In the genomic region with DNA sequence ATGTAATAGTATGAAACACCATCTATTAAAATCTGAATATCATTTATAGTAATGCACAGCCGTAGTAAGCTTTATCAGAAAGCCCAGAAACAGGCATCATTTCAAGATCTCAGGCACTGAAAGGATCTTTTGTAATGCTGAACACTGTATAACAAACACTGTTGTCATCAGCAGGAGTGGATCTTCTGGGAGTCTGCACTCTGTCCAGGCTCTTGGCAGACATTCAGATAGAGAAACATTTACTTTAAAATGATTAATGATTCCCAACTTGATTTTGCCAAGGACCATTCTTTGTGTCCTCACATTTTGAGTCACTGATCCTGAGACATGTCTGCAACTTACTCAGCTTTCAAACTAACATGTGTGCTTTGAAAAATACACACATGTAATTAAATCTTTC, we compare ENCODE assay signal across 17 mouse cellular contexts.
DNase-seq lines count a peak whose midpoint lies in the region; ATAC-seq and TF ChIP-seq lines count a peak whose summit lies in the region.
"Had no signal": no experiment of that assay in that cellular context is flagged by ENCODE, and none has a peak within 500 bp of the region (broad histone marks: within the 10 kb centered on the region; RNA-seq: fewer than 3 reads in every experiment).

No protein-coding gene starts in this region.

- H3K27me3 ChIP-seq in hindbrain, postnatal 0 days (ENCODE audit: insufficient read depth, low read length), result no peaks in the 10 kb centered on the region
- no peaks in the 10 kb centered on the region for H3K27me3 ChIP-seq in hindbrain, embryonic 14.5 days (ENCODE audit: control insufficient read depth, insufficient read depth, low read length)
- no peaks in the 10 kb centered on the region for H3K27me3 ChIP-seq in lung, embryonic 16.5 days (ENCODE audit: control insufficient read depth, insufficient read depth, low read depth, low read length)
- H3K27me3 ChIP-seq: embryonic facial prominence, embryonic 13.5 days; midbrain, embryonic 13.5 days had no signal

- WGBS in hindbrain, postnatal 0 days, result 27% methylated on average over 1 of the region's 1 CpGs
- 60% methylated on average over 1 of the region's 1 CpGs for WGBS in hindbrain, embryonic 14.5 days
- WGBS in lung, embryonic 16.5 days, result 33% methylated on average over 1 of the region's 1 CpGs

- no peaks in the 10 kb centered on the region for H3K9me3 ChIP-seq in hindbrain, postnatal 0 days (ENCODE audit: low read length)
- no peaks in the 10 kb centered on the region for H3K9me3 ChIP-seq in hindbrain, embryonic 14.5 days (ENCODE audit: control insufficient read depth, low read length)
- H3K9me3 ChIP-seq in lung, embryonic 16.5 days (ENCODE audit: control insufficient read depth, low read length), result no peaks in the 10 kb centered on the region
- H3K9me3 ChIP-seq: embryonic facial prominence, embryonic 13.5 days; G1E; limb, embryonic 10.5 days; midbrain, embryonic 13.5 days had no signal

- H3K4me1 ChIP-seq in hindbrain, postnatal 0 days (ENCODE audit: insufficient read depth, low read length), result no peaks in the 10 kb centered on the region
- H3K4me1 ChIP-seq in hindbrain, embryonic 14.5 days (replicated peaks; ENCODE audit: control insufficient read depth, insufficient read depth, low read length), result no peaks in the 10 kb centered on the region
- H3K4me1 ChIP-seq in lung, embryonic 16.5 days (replicated peaks; ENCODE audit: control insufficient read depth, insufficient read depth, low read length), result peaks cover 4% of the 10 kb centered on the region
- H3K4me1 ChIP-seq: embryonic facial prominence, embryonic 13.5 days; limb, embryonic 10.5 days; midbrain, embryonic 13.5 days had no signal

- no peak overlapping the region for H3K27ac ChIP-seq in hindbrain, postnatal 0 days
- H3K27ac ChIP-seq in hindbrain, embryonic 14.5 days, result no peak overlapping the region
- no peak overlapping the region for H3K27ac ChIP-seq in lung, embryonic 16.5 days (ENCODE audit: low read length)
- H3K27ac ChIP-seq: embryonic facial prominence, embryonic 13.5 days; limb, embryonic 10.5 days; liver, embryonic 14.5 days; macrophage; midbrain, embryonic 13.5 days had no signal

- H3K36me3 ChIP-seq in hindbrain, postnatal 0 days (ENCODE audit: insufficient read depth, low read length), result no peaks in the 10 kb centered on the region
- no peaks in the 10 kb centered on the region for H3K36me3 ChIP-seq in hindbrain, embryonic 14.5 days (replicated peaks; ENCODE audit: control insufficient read depth, insufficient read depth)
- no peaks in the 10 kb centered on the region for H3K36me3 ChIP-seq in lung, embryonic 16.5 days (ENCODE audit: control insufficient read depth, insufficient read depth, low read length)
- H3K36me3 ChIP-seq: embryonic facial prominence, embryonic 13.5 days; G1E; limb, embryonic 10.5 days; midbrain, embryonic 13.5 days had no signal

- no peak for ATAC-seq in hindbrain, postnatal 0 days
- no peak for ATAC-seq in hindbrain, embryonic 14.5 days (ENCODE audit: low FRiP score)
- ATAC-seq in lung, embryonic 16.5 days (ENCODE audit: low read depth), result peak; percentile 41; the same call in 1 of the 2 replicates
- ATAC-seq: midbrain, embryonic 13.5 days had no signal

- H3K4me3 ChIP-seq in hindbrain, postnatal 0 days (ENCODE audit: low read length), result no peak overlapping the region
- H3K4me3 ChIP-seq in hindbrain, embryonic 14.5 days (replicated peaks; ENCODE audit: low read length), result no peak overlapping the region
- no peak overlapping the region for H3K4me3 ChIP-seq in lung, embryonic 16.5 days (ENCODE audit: low read length)
- H3K4me3 ChIP-seq: embryonic facial prominence, embryonic 13.5 days; limb, embryonic 10.5 days; midbrain, embryonic 13.5 days; myocyte had no signal

- no peak overlapping the region for H3K9ac ChIP-seq in hindbrain, postnatal 0 days (replicated peaks; ENCODE audit: low read length)
- H3K9ac ChIP-seq in hindbrain, embryonic 14.5 days, result no peak overlapping the region
- no peak overlapping the region for H3K9ac ChIP-seq in lung, embryonic 16.5 days (ENCODE audit: low read length)
- H3K9ac ChIP-seq: embryonic facial prominence, embryonic 13.5 days; liver, embryonic 14.5 days; midbrain, embryonic 13.5 days had no signal

- no peak for TF ChIP-seq CTCF in hindbrain, postnatal 0 days (IDR thresholded peaks at IDR 0.05; ENCODE audit: low read depth)

- no peak overlapping the region for H3K4me2 ChIP-seq in hindbrain, postnatal 0 days (ENCODE audit: low read depth, low read length)
- H3K4me2 ChIP-seq in hindbrain, embryonic 14.5 days (replicated peaks), result no peak overlapping the region
- no peak overlapping the region for H3K4me2 ChIP-seq in lung, embryonic 16.5 days (ENCODE audit: low read depth, low read length)
- H3K4me2 ChIP-seq: embryonic facial prominence, embryonic 13.5 days; heart, embryonic 11.5 days; midbrain, embryonic 13.5 days had no signal

- DNase-seq in hindbrain, postnatal 0 days (ENCODE audit: low spot score), result peak; percentile 12
- DNase-seq in hindbrain, embryonic 14.5 days (ENCODE audit: low spot score), result no peak
- DNase-seq in lung, postnatal 36 days, result no peak
- peak; percentile 14 for DNase-seq in adrenal gland, postnatal 14 days
- no peak for DNase-seq in left cerebral cortex, postnatal 4 days
- DNase-seq in frontal cortex, postnatal 36 days (ENCODE audit: low spot score in 2 of 2), result no peak
- DNase-seq: cerebellum, adult 2 months; thymus, postnatal 36 days had no signal

- intact Hi-C loops in left cerebral cortex, postnatal 4 days (cut with DNase I), result no loop called here

Comparison
In these comparisons a context has a peak if more than half of its experiments do, and no peak if none do; other contexts are left out.
1. DNase-seq: peak in hindbrain, postnatal 0 days (single experiment) and adrenal gland, postnatal 14 days (single experiment); none in hindbrain, embryonic 14.5 days (single experiment), lung, postnatal 36 days (single experiment), left cerebral cortex, postnatal 4 days (single experiment) and frontal cortex, postnatal 36 days (0 of 2).